Mouse (Mus musculus): ENCODE measurements around the gene Zmym6. TPM values are rescaled to one million over a fixed set of nuclear protein-coding genes. Genes with fewer than 3 reads are reported as not detected.

The Zmym6 gene
- polyA plus RNA-seq, 1 experiment: 12.9 TPM

- no peaks in the 10 kb centered on the region for H3K27me3 ChIP-seq (ENCODE audit: control insufficient read depth, insufficient read depth, low read length)
- H3K4me1 ChIP-seq (ENCODE audit: control insufficient read depth, insufficient read depth, low read length): no peaks in the 10 kb centered on the region
- H3K27ac ChIP-seq (ENCODE audit: control insufficient read depth, insufficient read depth, low read depth, low read length): no peak overlapping the region
- no peak overlapping the region for H3K4me3 ChIP-seq (ENCODE audit: control insufficient read depth, low read depth, low read length)
- no peak for TF ChIP-seq POLR2A (IDR thresholded peaks at IDR 0.05; ENCODE audit: control insufficient read depth, low read depth, low read length)
- no peak for TF ChIP-seq CTCF (IDR thresholded peaks at IDR 0.05; ENCODE audit: control insufficient read depth, insufficient read depth, insufficient replicate concordance, low read depth, low read length)
- no peaks in the 10 kb centered on the region for H3K36me3 ChIP-seq (ENCODE audit: control insufficient read depth, insufficient read depth, low read length)
Observed at GRCm38 (mm10) chr4:127157746-127158145, 80.6 kb downstream of the Zmym6 start.

- no peak for TF ChIP-seq POLR2A (IDR thresholded peaks at IDR 0.05; ENCODE audit: control insufficient read depth, low read depth, low read length)
- TF ChIP-seq CTCF (IDR thresholded peaks at IDR 0.05; ENCODE audit: control insufficient read depth, insufficient read depth, insufficient replicate concordance, low read depth, low read length): no peak
- Histone ChIP-seq H3K4me3 (ENCODE audit: control insufficient read depth, low read depth, low read length) (no peak overlapping the region), H3K27ac (ENCODE audit: control insufficient read depth, insufficient read depth, low read depth, low read length) (no peak overlapping the region), H3K36me3 (ENCODE audit: control insufficient read depth, insufficient read depth, low read length) (no peaks in the 10 kb centered on the region), H3K27me3 (ENCODE audit: control insufficient read depth, insufficient read depth, low read length) (no peaks in the 10 kb centered on the region; the same call in 1 of the 2 replicates), H3K4me1 (ENCODE audit: control insufficient read depth, insufficient read depth, low read length) (peaks cover 10% of the 10 kb centered on the region)
Observed at GRCm38 (mm10) chr4:127163926-127164325, 86.7 kb downstream of the Zmym6 start.

GRCm38 (mm10) chr4:127167096-127167495, 89.9 kb downstream of the Zmym6 start:
- TF ChIP-seq POLR2A (IDR thresholded peaks at IDR 0.05; ENCODE audit: control insufficient read depth, low read depth, low read length) (no peak), CTCF (IDR thresholded peaks at IDR 0.05; ENCODE audit: control insufficient read depth, insufficient read depth, insufficient replicate concordance, low read depth, low read length) (no peak)
- H3K27ac ChIP-seq (ENCODE audit: control insufficient read depth, insufficient read depth, low read depth, low read length): no peak overlapping the region
- H3K36me3 ChIP-seq (ENCODE audit: control insufficient read depth, insufficient read depth, low read length): no peaks in the 10 kb centered on the region
- no peak overlapping the region for H3K4me3 ChIP-seq (ENCODE audit: control insufficient read depth, low read depth, low read length)
- no peaks in the 10 kb centered on the region; the same call in 1 of the 2 replicates for H3K27me3 ChIP-seq (ENCODE audit: control insufficient read depth, insufficient read depth, low read length)
- H3K4me1 ChIP-seq (ENCODE audit: control insufficient read depth, insufficient read depth, low read length): peaks cover 14% of the 10 kb centered on the region

GRCm38 (mm10) chr4:127167731-127168130, 90.5 kb downstream of the Zmym6 start:
- TF ChIP-seq POLR2A (IDR thresholded peaks at IDR 0.05; ENCODE audit: control insufficient read depth, low read depth, low read length): no peak
- no peak for TF ChIP-seq CTCF (IDR thresholded peaks at IDR 0.05; ENCODE audit: control insufficient read depth, insufficient read depth, insufficient replicate concordance, low read depth, low read length)
- H3K4me3 ChIP-seq (ENCODE audit: control insufficient read depth, low read depth, low read length): no peak overlapping the region
- H3K27me3 ChIP-seq (ENCODE audit: control insufficient read depth, insufficient read depth, low read length): no peaks in the 10 kb centered on the region; the same call in 1 of the 2 replicates
- H3K36me3 ChIP-seq (ENCODE audit: control insufficient read depth, insufficient read depth, low read length): no peaks in the 10 kb centered on the region
- no peak overlapping the region for H3K27ac ChIP-seq (ENCODE audit: control insufficient read depth, insufficient read depth, low read depth, low read length)
- H3K4me1 ChIP-seq (ENCODE audit: control insufficient read depth, insufficient read depth, low read length): peaks cover 14% of the 10 kb centered on the region

GRCm38 (mm10) chr4:127168211-127168913, 91.2 kb downstream of the Zmym6 start:
- Histone ChIP-seq H3K4me3 (ENCODE audit: control insufficient read depth, low read depth, low read length) (peak overlapping the region; percentile 62), H3K36me3 (ENCODE audit: control insufficient read depth, insufficient read depth, low read length) (no peaks in the 10 kb centered on the region), H3K27ac (ENCODE audit: control insufficient read depth, insufficient read depth, low read depth, low read length) (no peak overlapping the region), H3K27me3 (ENCODE audit: control insufficient read depth, insufficient read depth, low read length) (no peaks in the 10 kb centered on the region; the same call in 1 of the 2 replicates), H3K4me1 (ENCODE audit: control insufficient read depth, insufficient read depth, low read length) (peaks cover 14% of the 10 kb centered on the region)
- TF ChIP-seq CTCF (IDR thresholded peaks at IDR 0.05; ENCODE audit: control insufficient read depth, insufficient read depth, insufficient replicate concordance, low read depth, low read length) (no peak), POLR2A (IDR thresholded peaks at IDR 0.05; ENCODE audit: control insufficient read depth, low read depth, low read length) (no peak)

GRCm38 (mm10) chr4:127168914-127169345, 91.7 kb downstream of the Zmym6 start, which contains the start of gene Dlgap3:
Dlgap3 (plus strand) TSS chr4:127169204.
- Histone ChIP-seq H3K27ac (ENCODE audit: control insufficient read depth, insufficient read depth, low read depth, low read length) (no peak within 1 kb of the TSS), H3K36me3 (ENCODE audit: control insufficient read depth, insufficient read depth, low read length) (no peaks in the 10 kb centered on the region), H3K4me3 (ENCODE audit: control insufficient read depth, low read depth, low read length) (peak within 1 kb of the TSS; percentile 62), H3K4me1 (ENCODE audit: control insufficient read depth, insufficient read depth, low read length) (peaks cover 14% of the 10 kb centered on the region), H3K27me3 (ENCODE audit: control insufficient read depth, insufficient read depth, low read length) (no peaks in the 10 kb centered on the region; the same call in 1 of the 2 replicates)
- TF ChIP-seq CTCF (IDR thresholded peaks at IDR 0.05; ENCODE audit: control insufficient read depth, insufficient read depth, insufficient replicate concordance, low read depth, low read length) (no peak), POLR2A (IDR thresholded peaks at IDR 0.05; ENCODE audit: control insufficient read depth, low read depth, low read length) (no peak)

- Histone ChIP-seq H3K27ac (ENCODE audit: control insufficient read depth, insufficient read depth, low read depth, low read length) (no peak overlapping the region), H3K27me3 (ENCODE audit: control insufficient read depth, insufficient read depth, low read length) (no peaks in the 10 kb centered on the region; the same call in 1 of the 2 replicates)
Observed at GRCm38 (mm10) chr4:127169346-127170221, 92.4 kb downstream of the Zmym6 start.

More at GRCm38 (mm10) chr4:127169346-127170221, 92.4 kb downstream of the Zmym6 start:
- Histone ChIP-seq H3K4me3 (ENCODE audit: control insufficient read depth, low read depth, low read length) (peak overlapping the region; percentile 58), H3K4me1 (ENCODE audit: control insufficient read depth, insufficient read depth, low read length) (peaks cover 14% of the 10 kb centered on the region), H3K36me3 (ENCODE audit: control insufficient read depth, insufficient read depth, low read length) (no peaks in the 10 kb centered on the region)
- TF ChIP-seq POLR2A (IDR thresholded peaks at IDR 0.05; ENCODE audit: control insufficient read depth, low read depth, low read length) (no peak), CTCF (IDR thresholded peaks at IDR 0.05; ENCODE audit: control insufficient read depth, insufficient read depth, insufficient replicate concordance, low read depth, low read length) (no peak)

All from testis, adult 2 months (tissue).